Mouse (Mus musculus): ENCODE data around the gene Foxg1.

- TF ChIP-seq CTCF (IDR thresholded peaks at IDR 0.05; ENCODE audit: borderline replicate concordance, control insufficient read depth, extremely low read depth, insufficient read depth, low read length, poor library complexity) = no peak
- no peak for TF ChIP-seq POLR2A (IDR thresholded peaks at IDR 0.05; ENCODE audit: control insufficient read depth, extremely low read depth, insufficient read depth, low read length, poor library complexity)
Measured at GRCm38 (mm10) chr12:49399611-49400010, 17.2 kb downstream of the Foxg1 start.

Data from thymus, adult 2 months (tissue).